Mouse (Mus musculus) embryonic facial prominence, embryonic 12.5 days (tissue): ENCODE results near the gene C130026I21Rik. TPM values are rescaled to one million over a fixed set of nuclear protein-coding genes. Genes with fewer than 3 reads are reported as not detected.
"Not testable (repeated sequence)": the region's sequence is repeated elsewhere in the genome, so short reads cannot be mapped to it uniquely, and the experiment has no call there.

Experiments used
- ATAC-seq: fragments of 200-750 bp; cut with Nextera tagmentation; 2 replicates; pipeline ENCODE4 v1.8.0; 2017; ENCODE audit not compliant: insufficient number of reproducible peaks, insufficient read depth, low FRiP score, low TSS enrichment
- H3K27ac ChIP-seq: fragments of 300-500 bp; sonication (generic); 2 replicates; pipeline ENCODE4 v1.5.1; 2016; ENCODE audit warnings: mild to moderate bottlenecking
- H3K27me3 ChIP-seq: fragments of 300-500 bp; sonication (generic); 2 replicates; pipeline ENCODE4 v1.6.1; 2016; ENCODE audit warnings: mild to moderate bottlenecking, moderate library complexity
- H3K36me3 ChIP-seq: fragments of 300-500 bp; sonication (generic); 2 replicates; pipeline ENCODE4 v1.6.1; 2016; ENCODE audit warnings: mild to moderate bottlenecking
- H3K4me1 ChIP-seq: fragments of 300-500 bp; sonication (generic); 2 replicates; pipeline ENCODE4 v1.6.1; 2016
- H3K4me2 ChIP-seq: fragments of 300-500 bp; sonication (generic); replicated peaks from 2 replicates; pipeline ENCODE4 v1.6.1; 2016; ENCODE audit warnings: mild to moderate bottlenecking, moderate library complexity
- H3K4me3 ChIP-seq: fragments of 300-500 bp; sonication (generic); 2 replicates; pipeline ENCODE4 v1.5.1; 2016; ENCODE audit warnings: mild to moderate bottlenecking
- H3K9ac ChIP-seq: fragments of 300-500 bp; sonication (generic); 2 replicates; pipeline ENCODE4 v1.6.1; 2016; ENCODE audit warnings: mild to moderate bottlenecking, moderate library complexity
- H3K9me3 ChIP-seq: fragments of 300-500 bp; sonication (generic); 2 replicates; pipeline ENCODE4 v1.6.1; 2016; ENCODE audit warnings: mild to moderate bottlenecking, moderate library complexity
- WGBS: fragments of 180-500 bp; shearing (Covaris S2); methylation state at CpG from one replicate; pipeline ENCODE4 v1.1.7; 2016; 5-methylcytosine and 5-hydroxymethylcytosine counted together
- polyA plus RNA-seq: library from polyadenylated mRNA; unstranded; fragments of >200 nt; fragmentation: Nextera tagmentation; extraction: Ambion mirVana; gene quantifications from 2 replicates; pipeline ENCODE4 v1.2.1, GENCODE M21; 2016

Gene C130026I21Rik
- polyA plus RNA-seq, 1 experiment from 2014 or later = not detected

DNA sequence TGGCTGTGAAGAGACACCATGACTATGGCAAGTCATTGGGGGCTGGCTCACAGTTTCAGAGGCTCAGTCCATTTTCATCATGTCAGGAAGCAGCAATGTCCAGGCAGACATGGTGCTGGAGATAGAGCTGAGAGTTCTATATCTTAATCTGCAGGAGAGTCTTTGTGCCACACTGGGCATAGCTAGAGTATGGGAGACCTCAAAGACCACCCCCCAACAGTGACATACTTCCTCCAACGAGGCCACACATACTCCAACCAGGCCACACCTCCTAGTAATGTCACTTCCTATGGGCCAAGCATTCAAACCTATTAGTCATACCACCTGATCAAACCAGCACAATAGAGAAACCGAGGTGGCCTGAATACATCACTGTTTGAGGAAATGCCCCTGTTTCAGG is 63.8 kb downstream of the C130026I21Rik start:
- H3K27ac ChIP-seq, H3K9ac ChIP-seq, H3K4me2 ChIP-seq, H3K36me3 ChIP-seq, H3K4me3 ChIP-seq, H3K9me3 ChIP-seq, H3K4me1 ChIP-seq, ATAC-seq, H3K27me3 ChIP-seq: not testable (repeated sequence)
- 53% methylated on average over 1 of the region's 2 CpGs for WGBS

DNA sequence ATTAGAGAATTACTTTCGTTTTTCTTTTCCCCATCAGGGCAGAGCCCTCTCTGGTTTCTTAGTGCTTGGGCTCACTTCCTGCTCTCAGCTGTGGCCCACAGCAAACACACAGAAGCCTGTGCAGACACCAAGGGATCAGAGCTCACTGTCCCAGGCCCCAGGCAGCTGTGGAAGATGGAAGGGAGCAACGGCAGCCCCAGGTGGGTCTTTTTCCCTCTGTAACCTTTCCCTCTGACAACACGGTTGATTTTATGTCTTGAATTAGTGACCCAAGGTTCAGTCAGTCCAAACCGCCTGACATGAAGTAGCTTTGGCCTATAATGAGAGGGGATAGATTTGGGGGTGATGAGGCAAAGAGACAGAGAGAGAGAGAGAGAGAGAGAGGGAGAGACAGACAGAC is 70.8 kb downstream of the C130026I21Rik start:
- not testable (repeated sequence) for H3K9me3 ChIP-seq, H3K9ac ChIP-seq, H3K36me3 ChIP-seq, H3K27ac ChIP-seq, H3K4me2 ChIP-seq, H3K4me3 ChIP-seq, ATAC-seq, H3K27me3 ChIP-seq, H3K4me1 ChIP-seq
- WGBS = 85% methylated on average over 3 of the region's 4 CpGs

DNA sequence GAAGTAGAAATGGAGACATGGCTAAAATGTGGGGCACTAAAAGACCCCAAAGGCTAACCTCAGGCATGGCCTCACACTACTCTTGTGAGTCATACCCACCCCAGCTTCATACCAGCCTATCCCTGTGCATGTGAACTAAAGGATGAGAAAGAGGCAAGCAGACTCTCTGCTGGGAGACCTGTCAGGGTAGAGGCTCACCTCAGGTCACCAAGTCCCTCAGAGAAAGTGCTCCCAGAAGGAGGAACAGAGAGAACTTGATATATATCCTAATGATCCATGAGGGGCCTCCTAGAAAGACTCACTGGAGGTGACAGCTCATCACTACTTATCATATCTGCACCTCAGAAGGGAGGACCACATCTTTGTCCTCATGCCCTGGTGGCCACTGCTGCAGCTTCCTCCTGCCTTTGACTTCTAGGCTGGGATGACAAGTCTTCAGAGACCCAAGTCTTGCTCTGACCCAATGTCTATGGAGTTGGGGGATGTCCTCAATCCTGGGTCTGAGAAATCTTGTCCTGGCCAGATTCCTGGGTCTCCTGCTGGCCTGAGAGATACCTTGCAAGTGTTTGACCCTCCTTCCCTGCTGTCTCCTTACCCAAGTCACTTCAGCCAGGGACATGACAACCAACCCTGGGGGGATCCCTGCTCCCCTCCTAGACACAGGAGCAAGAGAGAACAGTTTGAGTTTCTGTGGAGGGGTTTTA is 71.6 kb downstream of the C130026I21Rik start:
- H3K9me3 ChIP-seq, H3K4me3 ChIP-seq, H3K4me2 ChIP-seq, H3K9ac ChIP-seq, H3K27ac ChIP-seq, ATAC-seq, H3K27me3 ChIP-seq, H3K36me3 ChIP-seq, H3K4me1 ChIP-seq: not testable (repeated sequence)

GRCm38 (mm10) chr1:85196732-85197131 is 73.6 kb downstream of the C130026I21Rik start:
- H3K27me3 ChIP-seq, H3K9me3 ChIP-seq, H3K36me3 ChIP-seq, ATAC-seq, H3K4me2 ChIP-seq, H3K27ac ChIP-seq, H3K4me1 ChIP-seq, H3K9ac ChIP-seq, H3K4me3 ChIP-seq: not testable (repeated sequence)
- 64% methylated on average over 4 of the region's 4 CpGs for WGBS

DNA sequence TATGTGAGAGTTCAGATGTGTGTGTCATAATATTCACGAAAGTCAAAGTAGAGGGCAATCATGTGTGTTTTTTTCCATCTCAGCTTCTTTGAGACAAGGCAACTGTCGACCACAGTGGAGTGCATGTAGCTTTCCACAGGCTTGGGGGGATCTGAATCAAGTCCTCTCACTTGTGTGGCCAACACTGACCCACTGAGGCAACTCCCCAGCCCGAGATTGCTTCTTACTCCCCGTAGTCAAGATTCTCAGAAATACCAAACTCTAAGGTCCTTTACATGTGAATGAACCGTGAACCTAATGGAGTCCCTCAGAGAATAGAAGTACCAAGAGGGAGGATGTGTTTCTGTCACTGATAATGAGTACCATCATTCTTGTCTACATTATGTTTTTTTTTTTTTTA is 76.6 kb downstream of the C130026I21Rik start:
- ATAC-seq, H3K4me2 ChIP-seq, H3K9me3 ChIP-seq, H3K4me3 ChIP-seq, H3K27ac ChIP-seq, H3K27me3 ChIP-seq, H3K4me1 ChIP-seq, H3K36me3 ChIP-seq, H3K9ac ChIP-seq: not testable (repeated sequence)
- 80% methylated on average over 5 of the region's 5 CpGs for WGBS

GRCm38 (mm10) chr1:85181981-85182380 is 88.4 kb downstream of the C130026I21Rik start:
- not testable (repeated sequence) for H3K36me3 ChIP-seq, H3K9ac ChIP-seq, H3K27me3 ChIP-seq, ATAC-seq, H3K9me3 ChIP-seq, H3K4me1 ChIP-seq, H3K4me3 ChIP-seq, H3K4me2 ChIP-seq, H3K27ac ChIP-seq
- 83% methylated on average over 2 of the region's 3 CpGs for WGBS

DNA sequence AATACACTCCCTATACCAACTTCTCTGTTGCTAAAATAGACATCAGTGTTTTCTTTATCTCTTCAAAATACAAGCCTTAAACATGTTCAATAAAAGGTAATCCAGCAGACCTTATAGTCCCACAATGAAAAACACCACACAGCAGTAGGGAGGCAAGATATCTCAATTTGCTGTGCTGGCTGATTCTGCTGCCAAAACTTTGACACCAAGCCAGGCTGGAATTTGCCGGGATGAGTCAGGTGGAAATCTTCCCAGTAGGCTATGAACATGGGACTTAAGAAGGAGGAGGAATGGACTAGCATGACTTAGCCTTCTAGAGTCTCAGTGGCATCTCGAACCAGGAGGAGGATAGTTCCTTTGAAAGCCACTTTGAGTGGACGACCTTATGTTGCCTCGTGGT is 91.4 kb downstream of the C130026I21Rik start:
- not testable (repeated sequence) for H3K4me3 ChIP-seq, H3K9ac ChIP-seq, H3K27me3 ChIP-seq, H3K36me3 ChIP-seq, H3K27ac ChIP-seq, H3K4me1 ChIP-seq, H3K9me3 ChIP-seq, H3K4me2 ChIP-seq, ATAC-seq
- 87% methylated on average over 4 of the region's 4 CpGs for WGBS

GRCm38 (mm10) chr1:85162841-85163240 is 107.5 kb downstream of the C130026I21Rik start:
- H3K4me1 ChIP-seq, H3K9me3 ChIP-seq, H3K4me3 ChIP-seq, H3K4me2 ChIP-seq, H3K27me3 ChIP-seq, H3K27ac ChIP-seq, ATAC-seq, H3K9ac ChIP-seq, H3K36me3 ChIP-seq: not testable (repeated sequence)
- 56% methylated on average over 2 of the region's 2 CpGs for WGBS

- not testable (repeated sequence) for H3K9me3 ChIP-seq, H3K4me3 ChIP-seq, H3K27me3 ChIP-seq, H3K4me2 ChIP-seq, H3K27ac ChIP-seq, H3K4me1 ChIP-seq, ATAC-seq, H3K36me3 ChIP-seq, H3K9ac ChIP-seq
- 75% methylated on average over 4 of the region's 5 CpGs for WGBS
These were observed 115.2 kb downstream of the C130026I21Rik start for GRCm38 (mm10) chr1:85155151-85155550.

DNA sequence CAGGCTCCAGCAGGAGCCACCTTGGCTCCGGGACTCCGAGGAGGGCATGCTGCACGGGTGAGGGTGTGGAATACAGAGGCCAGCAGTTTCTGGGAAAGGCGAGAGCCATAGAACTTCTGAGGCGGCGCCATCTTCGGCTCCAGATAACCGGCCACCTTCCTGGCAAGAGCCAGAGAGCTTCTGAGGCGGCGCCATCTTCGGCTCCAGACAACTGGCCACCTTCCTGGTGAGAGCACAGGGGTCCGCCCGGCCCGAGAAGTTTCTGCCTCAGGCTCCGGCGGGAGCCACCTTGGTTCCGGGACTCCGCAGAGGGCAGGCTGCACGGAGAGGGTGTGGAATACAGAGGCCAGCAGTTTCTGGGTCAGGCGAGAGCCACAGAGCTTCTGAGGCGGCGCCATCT is 136.7 kb downstream of the C130026I21Rik start:
- not testable (repeated sequence) for ATAC-seq, H3K36me3 ChIP-seq, H3K4me3 ChIP-seq, H3K4me2 ChIP-seq, H3K9me3 ChIP-seq, H3K9ac ChIP-seq, H3K27ac ChIP-seq, H3K4me1 ChIP-seq, H3K27me3 ChIP-seq
- 93% methylated on average over 22 of the region's 22 CpGs for WGBS

GRCm38 (mm10) chr1:85121841-85122240 is 148.5 kb downstream of the C130026I21Rik start:
- 83% methylated on average over 4 of the region's 4 CpGs for WGBS

GRCm38 (mm10) chr1:85118341-85118740 is 152.0 kb downstream of the C130026I21Rik start:
- 82% methylated on average over 6 of the region's 6 CpGs for WGBS
- H3K36me3 ChIP-seq = not testable (repeated sequence)

More at GRCm38 (mm10) chr1:85121841-85122240, 148.5 kb downstream of the C130026I21Rik start:
- not testable (repeated sequence) for H3K27ac ChIP-seq, H3K36me3 ChIP-seq, H3K27me3 ChIP-seq, H3K9ac ChIP-seq, H3K4me3 ChIP-seq, H3K9me3 ChIP-seq, H3K4me1 ChIP-seq, ATAC-seq, H3K4me2 ChIP-seq

GRCm38 (mm10) chr1:85117537-85117936 is 152.8 kb downstream of the C130026I21Rik start:
- H3K27me3 ChIP-seq, ATAC-seq, H3K36me3 ChIP-seq, H3K9me3 ChIP-seq, H3K27ac ChIP-seq, H3K4me3 ChIP-seq, H3K9ac ChIP-seq, H3K4me2 ChIP-seq, H3K4me1 ChIP-seq: not testable (repeated sequence)
- WGBS = 77% methylated on average over 4 of the region's 6 CpGs

More at GRCm38 (mm10) chr1:85118341-85118740, 152.0 kb downstream of the C130026I21Rik start:
- not testable (repeated sequence) for H3K4me2 ChIP-seq, ATAC-seq, H3K27ac ChIP-seq, H3K9ac ChIP-seq, H3K4me3 ChIP-seq, H3K27me3 ChIP-seq, H3K4me1 ChIP-seq, H3K9me3 ChIP-seq
